Mouse (Mus musculus) testis, adult 10 weeks (tissue): ENCODE data around the gene Zfp120. TPM values are rescaled to one million over a fixed set of nuclear protein-coding genes. Genes with fewer than 3 reads are reported as not detected.

Experiments
- polyA plus RNA-seq: library from polyadenylated mRNA; stranded (reverse); fragments of 350-450 nt; fragmentation: Illumina TruSeq; extraction: RNeasy Lipid Tissue Mini Kit (QIAGEN cat#74804); gene quantifications from one replicate; pipeline ENCODE4 v1.2.3, GENCODE M21; 2014; ENCODE audit warnings: low read depth, low replicate concordance

Zfp120 gene
- polyA plus RNA-seq: 6.0 TPM

DNA sequence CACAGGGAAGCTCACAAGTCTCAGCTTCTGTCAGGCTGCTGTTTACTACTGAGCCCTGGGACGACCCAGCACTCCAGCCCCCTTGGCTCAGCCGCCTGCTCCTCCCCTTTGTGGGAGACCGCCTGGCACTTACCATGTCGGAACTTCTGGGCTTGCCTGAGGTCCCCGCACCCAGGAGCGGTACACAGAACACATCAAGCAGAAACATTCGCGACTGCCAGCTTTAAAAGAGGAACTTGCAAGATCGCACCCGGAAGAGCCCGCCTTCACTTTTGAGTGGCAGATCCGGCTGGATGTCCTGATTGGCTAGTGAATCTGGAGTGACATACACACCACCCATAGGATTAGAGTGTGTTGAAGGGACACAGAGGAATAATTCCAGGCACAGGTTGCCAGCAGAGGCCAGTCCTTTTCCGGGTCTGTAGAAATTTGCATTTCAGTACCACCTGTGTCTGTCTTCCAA lies at the start of gene Zfp120:
TSS of gene Zfp120 (minus strand) at position 274 of the 463 bp plus-strand sequence.

DNA sequence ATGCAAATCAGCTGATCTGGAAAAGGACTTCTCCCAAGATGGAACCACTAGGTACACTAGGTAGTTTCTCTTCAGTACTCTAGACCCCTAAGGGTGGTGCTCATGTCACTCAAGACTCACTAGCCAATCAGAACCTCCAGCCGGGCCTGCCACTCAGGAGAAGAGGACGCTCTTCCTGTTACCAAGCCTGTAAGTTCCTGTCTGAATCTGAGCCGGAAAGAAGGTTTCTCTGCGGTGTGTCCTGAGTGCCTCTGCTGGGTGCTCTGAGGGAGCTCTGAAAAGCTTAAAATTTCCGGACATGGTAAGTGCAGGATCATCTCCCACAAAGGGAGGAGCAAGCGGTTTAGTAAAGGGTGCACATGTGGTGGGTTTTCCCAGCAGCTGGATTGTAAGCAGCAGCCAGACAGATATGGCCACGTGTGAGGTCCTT lies 45.1 kb upstream of the Zfp120 start, which contains the start of gene Gm14139:
TSS of gene Gm14139 (plus strand) at position 186 of the 430 bp plus-strand sequence.

GRCm38 (mm10) chr2:150179579-150179978 lies 43.1 kb upstream of the Zfp120 start, which contains the start of gene Gm10770:
Gm10770 (minus strand) TSS chr2:150179679.

Other genes with a start within 250 kb of the Zfp120 start
- 0.80 TPM for gene Gm10770, start 43.0 kb upstream of the Zfp120 start, polyA plus RNA-seq
- gene Gm14139, start 45.0 kb upstream of the Zfp120 start, polyA plus RNA-seq: 3.9 TPM
- gene Zfp937, start 81.4 kb upstream of the Zfp120 start, polyA plus RNA-seq: 4.5 TPM
- gene Gm21994, start 118.9 kb upstream of the Zfp120 start, polyA plus RNA-seq: 9.4 TPM
- gene Gm14124, start 120.8 kb upstream of the Zfp120 start, polyA plus RNA-seq: 1.0 TPM
- 3.5 TPM for gene Gm10130, start 187.0 kb upstream of the Zfp120 start, polyA plus RNA-seq
- gene 3300002I08Rik, start 226.1 kb upstream of the Zfp120 start, polyA plus RNA-seq: 6.5 TPM